Mouse (Mus musculus) lung, postnatal 0 days (tissue): Measurements from ENCODE around the gene Dmwd.

Source experiments
- CTCF ChIP-seq: IDR thresholded peaks from 2 replicates; pipeline ENCODE4 v1.5.1; 2016; ENCODE audit warnings: antibody characterized with exemption, mild to moderate bottlenecking
- EP300 ChIP-seq: IDR thresholded peaks from 2 replicates; pipeline ENCODE4 v1.6.1; 2016; ENCODE audit warnings: antibody characterized with exemption, mild to moderate bottlenecking, control low read depth

GRCm38 (mm10) chr7:19084277-19084771 lies 8.3 kb downstream of the Dmwd start:
- no peak for TF ChIP-seq EP300
- TF ChIP-seq CTCF, result no peak
